In the genomic region with DNA sequence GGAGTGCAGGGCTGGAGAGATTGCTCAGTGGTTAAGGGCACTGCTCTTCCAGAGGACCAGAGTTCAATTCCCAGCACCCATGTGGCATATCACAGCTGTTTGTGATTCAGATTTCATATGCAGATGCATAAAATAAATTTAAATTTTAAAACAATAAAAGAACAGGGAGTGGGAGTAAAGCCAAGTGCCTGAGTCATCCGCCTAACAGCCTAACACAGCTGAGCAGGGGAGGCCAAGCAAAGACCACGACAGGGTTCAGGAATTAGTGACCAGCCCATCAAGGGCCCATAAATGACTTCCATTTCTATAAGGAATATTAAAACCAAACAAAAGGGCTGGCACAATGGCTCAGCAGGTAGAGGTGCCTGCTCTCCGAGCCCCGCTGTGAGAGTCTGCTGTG, we compare ENCODE assay signal across 23 mouse cellular contexts.
"Had no signal": no experiment of that assay in that cellular context is flagged by ENCODE, and none has a peak within 500 bp of the region (broad histone marks: within the 10 kb centered on the region; RNA-seq: fewer than 3 reads in every experiment).

No protein-coding gene starts in this region.

- H3K4me1 ChIP-seq: heart, embryonic 10.5 days; heart, embryonic 12.5 days; hindbrain, embryonic 12.5 days; limb, embryonic 10.5 days; limb, embryonic 12.5 days had no signal

- H3K27me3 ChIP-seq: heart, embryonic 12.5 days; hindbrain, embryonic 12.5 days; intestine, embryonic 15.5 days; limb, embryonic 12.5 days had no signal

- H3K9me3 ChIP-seq: heart, embryonic 10.5 days; heart, embryonic 12.5 days; hindbrain, embryonic 10.5 days; hindbrain, embryonic 12.5 days; intestine, embryonic 15.5 days; limb, embryonic 10.5 days; limb, embryonic 12.5 days had no signal

- H3K4me2 ChIP-seq: heart, embryonic 12.5 days; hindbrain, embryonic 12.5 days; hindbrain, embryonic 14.5 days; intestine, embryonic 15.5 days; limb, embryonic 12.5 days; liver, embryonic 11.5 days had no signal

- H3K9ac ChIP-seq: heart, embryonic 12.5 days; hindbrain, embryonic 12.5 days; hindbrain, embryonic 14.5 days; intestine, embryonic 15.5 days; limb, embryonic 12.5 days had no signal

- ATAC-seq: hindbrain, embryonic 16.5 days; inflammation-experienced regulatory T-cells, adult 6 months; intestine, embryonic 15.5 days had no signal

- H3K27ac ChIP-seq: heart, embryonic 10.5 days; hindbrain, embryonic 10.5 days; hindbrain, embryonic 12.5 days; hindbrain, embryonic 14.5 days; intestine, embryonic 15.5 days; layer of hippocampus, adult 2 months; limb, embryonic 10.5 days; limb, embryonic 12.5 days had no signal

- DNase-seq: gastrocnemius, adult 2 months; gastrocnemius, postnatal 10 days; gastrocnemius, postnatal 25 days; heart, adult 18-20 months; heart, postnatal 10 days; heart, postnatal 4 days; kidney, adult 18-20 months; kidney, adult 8-10 months; kidney, postnatal 10 days; kidney, postnatal 4 days; liver had no signal

- H3K4me3 ChIP-seq: gastrocnemius, adult 2 months; heart, embryonic 10.5 days; heart, embryonic 12.5 days; hindbrain, embryonic 10.5 days; hindbrain, embryonic 12.5 days; intestine, embryonic 15.5 days; layer of hippocampus, adult 2 months; limb, embryonic 10.5 days; limb, embryonic 12.5 days had no signal
